Mouse (Mus musculus) urinary bladder, postnatal 25 days (tissue): ENCODE measurements around the gene A530084C06Rik.

Experiments used
- DNase-seq: peaks from one replicate; pipeline ENCODE4 v3.0.0; 2022; ENCODE audit warnings: low spot score

Gene A530084C06Rik

DNA sequence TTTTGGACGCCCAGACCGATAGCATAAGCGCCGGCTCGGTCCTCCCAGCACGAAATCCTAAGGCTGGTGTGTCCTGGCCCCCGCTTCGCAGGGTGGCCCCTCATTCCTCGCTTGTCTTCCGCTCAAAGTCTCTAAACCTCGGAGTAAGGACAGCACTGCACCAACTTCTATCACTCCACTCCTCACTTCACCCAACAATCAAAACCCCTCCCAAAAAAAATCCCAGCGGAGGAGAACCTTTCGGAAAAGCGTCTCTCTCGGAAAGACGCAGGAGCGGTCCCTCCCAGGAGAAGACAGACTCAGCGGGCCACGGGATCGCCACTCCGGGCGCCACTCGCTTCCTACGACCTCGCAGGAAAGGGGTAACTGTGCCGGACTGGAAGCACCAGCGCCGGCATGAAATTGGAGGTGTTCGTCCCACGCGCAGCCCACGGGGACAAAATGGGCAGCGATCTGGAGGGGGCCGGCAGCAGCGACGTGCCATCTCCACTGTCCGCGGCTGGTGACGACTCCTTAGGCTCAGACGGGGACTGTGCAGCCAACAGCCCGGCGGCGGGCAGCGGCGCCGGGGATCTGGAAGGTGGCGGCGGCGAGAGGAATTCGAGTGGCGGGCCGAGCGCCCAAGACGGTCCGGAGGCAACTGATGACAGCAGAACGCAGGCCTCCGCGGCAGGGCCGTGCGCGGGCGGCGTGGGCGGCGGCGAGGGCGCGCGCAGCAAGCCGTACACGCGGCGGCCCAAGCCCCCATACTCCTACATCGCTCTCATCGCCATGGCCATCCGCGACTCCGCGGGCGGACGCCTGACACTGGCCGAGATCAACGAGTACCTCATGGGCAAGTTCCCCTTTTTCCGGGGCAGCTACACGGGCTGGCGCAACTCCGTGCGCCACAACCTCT is at the start of gene A530084C06Rik:
TSS of gene A530084C06Rik (minus strand) at position 813 of the 898 bp plus-strand sequence.
- no peak for DNase-seq

DNA sequence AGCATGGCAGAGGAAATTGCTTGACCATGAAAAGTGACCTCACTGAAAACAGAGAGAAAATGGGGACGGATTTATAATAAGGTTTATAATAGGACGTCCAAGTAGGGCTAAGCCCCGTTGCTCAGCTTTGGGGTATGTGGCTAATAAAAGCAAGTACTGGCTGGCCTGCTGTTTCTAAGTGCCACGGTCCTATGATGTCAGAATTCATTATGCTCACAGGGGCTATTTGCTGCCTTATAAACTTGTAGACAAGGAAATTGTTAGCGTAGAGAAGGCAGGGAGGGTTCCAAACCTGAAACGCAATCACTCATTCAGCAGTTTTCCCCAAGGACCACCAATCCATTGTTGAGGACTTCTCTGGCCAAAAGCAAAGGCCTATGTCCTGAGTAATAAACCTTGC is 44.8 kb upstream of the A530084C06Rik start:
- DNase-seq = no peak

DNA sequence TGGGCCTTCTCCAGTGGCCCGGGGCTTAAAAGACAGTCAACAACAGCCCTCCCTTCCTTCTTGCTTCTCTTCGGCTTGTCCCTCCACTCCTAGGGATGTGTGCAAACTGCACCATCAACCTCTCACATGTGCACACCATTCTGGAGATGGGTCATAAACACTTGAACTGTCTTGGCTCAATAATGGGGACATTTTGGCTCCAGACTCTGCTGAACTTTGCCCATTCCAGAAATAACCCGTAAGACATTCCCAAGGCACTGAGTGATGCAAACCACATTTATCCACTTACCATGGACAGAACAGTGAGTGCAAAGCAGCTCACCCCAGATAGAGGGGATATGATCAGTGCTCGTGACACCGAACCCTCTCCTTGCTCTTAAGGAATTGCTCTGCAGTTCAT is 40.4 kb upstream of the A530084C06Rik start:
- no peak for DNase-seq

DNA sequence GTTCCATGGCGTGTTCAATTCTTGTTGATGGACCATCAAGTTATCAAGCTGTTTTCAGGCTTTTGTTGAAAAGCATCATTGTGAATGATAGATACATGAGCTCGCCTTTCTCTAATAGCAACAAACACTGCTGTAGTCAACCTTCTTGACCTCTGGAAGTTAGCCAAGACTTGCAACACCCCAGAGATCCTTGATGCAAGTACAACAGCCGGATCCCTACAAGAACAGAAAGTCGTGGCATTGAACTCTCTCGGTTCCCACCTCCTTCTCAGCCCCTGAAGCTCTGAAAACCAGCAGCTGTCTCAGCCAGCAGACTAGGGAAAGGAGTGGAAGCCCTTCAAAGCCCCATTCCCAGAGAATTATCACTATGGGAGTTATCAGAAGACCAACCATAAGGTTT is 28.2 kb upstream of the A530084C06Rik start:
- DNase-seq = no peak

DNA sequence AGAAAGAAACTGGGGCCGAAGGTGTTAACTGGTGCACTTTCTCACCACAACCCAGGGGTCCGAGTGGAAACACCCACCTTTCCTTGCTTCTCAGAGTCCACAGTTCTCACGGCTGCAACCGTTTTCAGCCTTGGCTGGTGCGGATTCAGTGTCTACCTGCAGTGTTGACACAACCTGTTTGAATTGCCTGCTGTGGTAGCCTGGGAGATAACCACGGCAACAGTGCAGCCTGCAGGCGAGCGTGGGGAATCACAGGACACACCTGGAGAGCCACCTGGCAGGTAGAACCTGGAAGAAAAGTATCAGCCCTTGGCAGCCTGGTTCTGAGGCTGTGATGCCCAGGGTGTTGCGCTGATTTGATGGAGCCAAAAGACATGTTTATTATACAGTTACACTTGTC is 20.7 kb upstream of the A530084C06Rik start:
- peak; percentile 53 for DNase-seq

DNA sequence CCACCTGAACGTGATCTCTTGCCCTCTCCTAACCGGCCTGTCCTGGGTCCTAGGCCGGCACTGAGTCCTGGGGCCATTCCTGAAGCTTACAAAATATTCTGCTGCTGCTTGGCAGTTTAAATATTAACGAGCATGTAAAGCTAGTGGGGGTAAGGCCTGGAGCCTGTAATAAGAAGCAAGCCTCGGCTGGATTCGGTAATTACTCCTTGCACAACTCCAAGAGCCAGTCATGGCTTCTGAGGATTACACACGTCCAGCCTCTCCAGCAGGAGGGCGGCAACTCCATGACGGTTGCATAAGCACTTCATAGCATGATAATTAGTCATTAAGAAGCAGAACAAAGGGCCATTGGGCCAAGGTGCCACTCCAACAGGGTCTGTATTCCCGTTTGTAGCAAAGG is 19.3 kb upstream of the A530084C06Rik start:
- no peak for DNase-seq

DNA sequence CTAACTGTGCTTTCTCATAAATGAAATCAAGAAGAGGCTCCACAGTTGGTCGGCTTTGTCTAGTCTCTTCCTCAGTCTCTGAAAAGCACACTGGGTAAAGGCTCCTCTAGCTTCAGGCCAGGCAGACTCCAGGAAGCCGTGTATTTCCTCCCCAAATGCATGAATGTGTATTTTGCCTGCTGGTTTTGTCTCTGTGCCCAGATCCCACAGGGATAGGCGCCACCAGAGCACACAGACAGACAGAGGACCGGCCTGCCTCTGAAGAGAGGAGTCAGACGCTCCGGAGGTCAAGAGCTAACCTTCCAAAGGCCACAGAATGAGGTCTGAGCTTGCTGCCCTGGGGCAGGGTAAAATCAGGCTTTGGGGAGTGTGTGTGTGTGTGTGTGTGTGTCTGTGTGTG is 18.4 kb upstream of the A530084C06Rik start:
- DNase-seq = no peak

DNA sequence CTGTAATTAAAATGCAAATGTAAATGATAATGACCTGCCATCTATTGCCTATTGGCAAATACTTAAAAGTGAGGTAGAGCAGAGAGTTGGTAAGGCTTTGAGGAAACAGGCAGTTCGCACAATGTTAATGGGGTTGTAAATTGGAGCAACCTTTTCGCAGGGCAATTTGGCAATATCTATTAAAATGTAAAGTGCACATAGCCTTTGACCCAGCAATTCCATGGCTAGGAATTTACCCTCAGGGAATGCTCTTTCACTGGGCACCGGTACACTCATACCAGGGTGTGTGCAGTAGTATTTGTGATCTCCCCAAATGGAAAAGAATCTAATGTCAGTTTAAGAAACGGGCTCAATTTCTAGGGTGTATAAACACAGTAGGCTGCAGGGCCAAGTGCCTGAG is 17.6 kb upstream of the A530084C06Rik start:
- no peak for DNase-seq

DNA sequence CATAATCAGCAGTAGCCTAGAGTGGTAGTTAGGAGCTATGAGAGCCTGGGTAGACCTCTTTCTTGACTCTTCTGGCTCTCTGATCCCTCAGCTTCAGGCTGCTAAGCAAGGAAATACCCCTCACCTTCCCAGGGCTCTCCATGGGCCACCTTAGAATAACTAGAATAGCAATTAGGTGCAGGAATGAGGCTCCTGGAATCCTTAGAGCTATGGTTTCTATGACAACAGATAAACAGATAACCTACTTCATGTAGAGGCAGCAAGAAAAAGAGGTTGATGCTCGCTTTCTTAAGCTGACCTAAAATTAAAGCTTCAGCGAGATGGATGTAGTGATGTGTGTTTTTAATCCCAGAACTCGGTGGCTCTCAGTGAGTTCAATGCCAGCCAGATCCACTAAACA is 15.5 kb upstream of the A530084C06Rik start:
- no peak for DNase-seq

DNA sequence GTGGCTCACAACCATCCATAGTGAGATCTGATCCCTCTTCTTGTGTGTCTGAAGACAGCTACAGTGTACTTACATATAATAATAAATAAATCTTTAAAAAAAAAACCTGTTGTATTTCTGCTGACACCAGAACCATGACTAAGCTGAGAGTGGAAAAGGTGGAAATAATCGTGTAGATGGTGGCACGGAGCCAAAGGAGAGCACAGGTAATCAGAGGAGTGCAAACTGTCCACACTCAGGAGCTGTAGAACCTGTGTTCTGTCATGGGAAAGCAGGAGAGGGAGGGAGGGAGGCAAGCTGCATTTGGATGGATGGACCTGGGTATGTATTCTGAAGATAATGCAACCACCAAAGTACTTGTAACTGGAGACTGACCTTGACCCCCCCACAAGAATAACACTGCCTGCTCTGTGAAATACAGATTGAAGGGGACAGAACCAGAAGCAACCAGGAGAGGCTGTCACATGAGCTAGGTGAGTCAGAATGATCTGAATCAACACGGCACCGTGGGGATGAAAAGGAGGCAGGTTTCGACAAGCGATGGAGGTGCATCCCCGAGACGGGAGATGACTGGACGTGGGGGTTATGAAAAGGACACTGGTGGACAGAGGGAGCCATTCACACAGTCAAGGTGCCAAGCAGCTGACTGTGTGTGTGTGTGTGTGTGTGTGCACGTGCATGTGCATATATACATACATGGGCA is 13.8 kb upstream of the A530084C06Rik start:
- DNase-seq = no peak

DNA sequence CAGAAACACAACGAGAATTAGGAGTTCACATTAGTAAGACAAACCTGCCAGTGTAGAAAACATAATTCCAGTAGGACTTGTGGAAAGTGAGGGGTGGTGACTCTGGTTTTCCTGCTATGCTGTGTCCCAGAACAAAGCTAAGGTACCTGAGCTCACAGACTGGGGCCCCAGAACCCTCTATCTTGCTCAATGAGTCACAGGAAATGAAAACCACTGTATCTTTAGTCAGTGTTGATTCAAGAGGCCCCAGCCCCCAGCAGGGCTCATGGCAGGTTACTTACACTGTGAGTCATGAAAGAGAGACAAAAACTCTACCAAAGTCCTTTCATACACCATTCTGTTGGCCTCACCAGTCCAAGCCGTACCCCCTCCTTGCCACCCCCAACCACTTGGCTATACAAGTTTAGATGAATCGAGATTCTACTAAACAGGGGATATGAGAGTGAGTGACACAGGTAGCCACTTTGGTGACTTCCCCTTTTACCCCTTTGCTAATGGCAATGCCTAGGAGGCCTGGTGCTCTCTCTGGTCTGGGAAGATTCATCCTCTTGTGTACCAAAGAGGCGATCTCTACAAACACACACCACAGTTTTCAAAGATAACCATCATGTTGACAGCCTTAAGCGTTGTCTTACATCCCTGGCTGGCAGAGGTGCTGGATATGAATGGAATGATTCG is 8.6 kb upstream of the A530084C06Rik start:
- DNase-seq = no peak

DNA sequence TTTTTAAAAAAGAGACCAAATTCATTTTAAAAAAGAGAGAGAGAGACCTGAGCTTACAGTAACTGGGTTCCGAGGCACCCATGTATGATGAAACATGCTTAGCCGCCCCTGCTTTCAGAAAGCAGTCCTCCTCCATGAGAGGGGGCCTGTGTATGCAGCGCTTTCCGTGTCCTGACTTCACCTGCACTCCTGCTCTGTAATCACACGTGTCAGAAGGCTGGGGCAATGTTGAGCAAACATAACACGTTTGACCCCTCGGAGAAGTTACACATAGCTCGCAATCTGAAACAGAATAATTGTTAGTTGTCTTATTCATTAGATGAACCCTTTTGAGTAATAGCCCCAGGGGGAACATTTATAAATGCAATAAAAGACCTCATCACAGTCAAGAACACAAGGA is 8.0 kb upstream of the A530084C06Rik start:
- DNase-seq = no peak

DNA sequence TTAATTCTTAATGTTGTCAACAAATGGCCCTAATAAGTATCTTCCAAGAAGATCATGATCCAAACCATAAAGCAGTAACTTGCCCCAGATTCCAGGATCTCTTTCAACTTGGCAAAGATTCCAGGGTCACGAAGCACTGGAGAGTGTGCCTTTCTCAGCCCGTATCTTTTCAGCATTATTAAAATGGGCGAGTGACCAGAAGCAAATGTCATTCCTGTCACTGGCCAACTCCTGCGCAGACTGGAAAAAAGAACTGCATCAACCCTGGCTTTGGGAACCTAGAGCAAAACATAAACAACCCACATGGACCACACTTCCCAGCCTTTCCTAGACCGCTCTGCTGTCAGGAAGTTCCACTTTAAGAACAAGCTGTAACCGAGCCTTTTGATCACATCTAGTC is 5.3 kb upstream of the A530084C06Rik start:
- DNase-seq = no peak

DNA sequence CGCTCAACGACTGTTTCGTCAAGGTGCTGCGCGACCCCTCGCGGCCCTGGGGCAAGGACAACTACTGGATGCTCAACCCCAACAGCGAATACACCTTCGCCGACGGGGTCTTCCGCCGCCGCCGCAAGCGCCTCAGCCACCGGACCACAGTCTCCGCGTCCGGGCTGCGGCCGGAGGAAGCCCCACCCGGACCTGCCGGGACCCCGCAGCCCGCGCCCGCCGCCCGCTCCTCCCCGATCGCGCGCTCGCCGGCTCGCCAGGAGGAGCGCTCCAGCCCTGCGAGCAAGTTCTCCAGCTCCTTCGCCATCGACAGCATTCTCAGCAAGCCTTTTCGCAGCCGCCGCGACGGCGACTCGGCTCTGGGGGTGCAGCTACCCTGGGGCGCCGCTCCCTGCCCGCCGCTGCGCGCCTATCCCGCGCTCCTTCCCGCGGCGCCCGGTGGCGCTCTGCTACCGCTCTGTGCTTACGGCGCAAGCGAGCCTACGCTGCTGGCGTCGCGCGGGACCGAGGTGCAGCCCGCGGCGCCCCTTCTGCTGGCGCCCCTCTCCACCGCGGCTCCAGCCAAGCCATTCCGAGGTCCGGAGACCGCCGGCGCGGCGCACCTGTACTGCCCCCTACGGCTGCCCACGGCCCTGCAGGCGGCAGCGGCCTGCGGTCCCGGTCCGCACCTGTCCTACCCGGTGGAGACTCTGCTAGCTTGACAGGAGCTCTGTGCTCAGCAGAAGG is 449 bp upstream of the A530084C06Rik start:
- no peak for DNase-seq

DNA sequence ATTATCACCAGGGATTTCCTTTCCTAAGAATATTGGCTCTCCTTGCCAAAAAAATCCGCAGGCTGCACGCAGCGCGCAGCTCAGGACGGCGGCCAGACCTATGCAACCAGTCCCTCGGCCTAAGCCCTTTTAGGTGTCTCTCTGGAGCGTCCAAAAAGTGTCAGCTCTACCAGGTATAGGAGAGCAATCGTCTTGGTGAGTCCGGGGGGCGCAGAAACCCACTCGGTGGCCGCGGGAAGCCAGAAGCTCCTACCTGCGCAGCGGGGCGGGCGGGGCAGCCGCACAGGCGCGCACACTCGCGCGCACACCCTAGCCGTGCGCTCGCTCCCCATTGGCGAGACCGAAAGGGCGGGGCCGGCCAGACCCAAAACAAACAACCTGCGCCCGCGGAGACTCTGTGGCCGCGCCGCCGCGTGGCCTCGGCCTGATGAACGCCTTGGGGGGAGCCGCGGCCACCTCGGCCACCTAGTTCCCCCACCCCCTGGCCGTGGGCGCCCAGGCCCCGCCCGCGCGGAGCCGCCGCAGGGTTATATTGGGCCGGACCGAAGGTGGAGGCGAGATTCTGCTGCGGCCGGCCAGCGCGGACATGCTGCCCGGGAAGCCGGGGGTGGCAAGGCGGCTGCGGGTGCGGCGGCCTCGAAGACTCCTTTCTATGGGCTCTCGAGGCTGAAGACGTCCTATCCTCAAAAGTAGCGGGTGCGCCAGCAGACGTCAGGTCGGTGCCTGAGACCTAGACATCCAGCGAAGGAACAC is 1.2 kb downstream of the A530084C06Rik start:
- DNase-seq = peak; percentile 83

DNA sequence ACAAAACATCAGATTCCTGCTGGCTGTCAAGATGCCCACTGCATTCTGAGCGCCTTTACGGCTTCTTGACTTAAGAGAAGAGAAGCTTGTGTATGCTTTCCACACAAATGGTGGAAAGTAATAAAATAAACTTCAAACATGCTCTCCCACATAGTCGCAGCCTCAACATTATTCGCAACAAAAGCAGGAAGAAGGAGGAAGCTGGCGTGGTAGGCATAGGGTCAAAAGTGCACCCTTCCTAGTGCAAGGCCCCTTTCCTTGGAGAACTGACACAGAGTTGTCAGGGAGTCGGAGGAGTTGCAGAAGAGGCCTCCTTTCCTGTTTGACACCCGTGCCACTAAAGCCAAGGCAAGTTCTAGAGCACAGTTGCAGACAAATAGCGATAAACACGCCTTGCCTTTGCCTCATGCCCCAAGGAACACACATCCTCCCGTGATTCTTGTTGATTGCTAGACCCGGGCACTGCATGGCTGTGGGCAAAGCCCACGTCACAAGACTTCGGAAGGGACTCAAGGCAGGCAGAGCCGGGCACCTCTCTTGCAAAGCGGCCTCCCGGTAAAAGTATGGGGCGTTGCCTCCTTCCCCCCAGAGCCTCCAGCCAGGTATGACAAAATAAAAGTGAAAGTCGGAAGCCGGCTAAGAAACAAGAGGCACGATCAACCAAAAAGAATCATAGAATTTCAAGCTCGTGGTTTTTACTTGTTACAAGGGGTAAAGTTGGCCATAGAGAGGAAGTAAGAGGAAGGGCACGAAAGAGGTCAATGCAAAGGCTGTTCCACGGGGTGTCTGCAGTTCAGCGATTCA is 2.0 kb downstream of the A530084C06Rik start:
- no peak for DNase-seq

DNA sequence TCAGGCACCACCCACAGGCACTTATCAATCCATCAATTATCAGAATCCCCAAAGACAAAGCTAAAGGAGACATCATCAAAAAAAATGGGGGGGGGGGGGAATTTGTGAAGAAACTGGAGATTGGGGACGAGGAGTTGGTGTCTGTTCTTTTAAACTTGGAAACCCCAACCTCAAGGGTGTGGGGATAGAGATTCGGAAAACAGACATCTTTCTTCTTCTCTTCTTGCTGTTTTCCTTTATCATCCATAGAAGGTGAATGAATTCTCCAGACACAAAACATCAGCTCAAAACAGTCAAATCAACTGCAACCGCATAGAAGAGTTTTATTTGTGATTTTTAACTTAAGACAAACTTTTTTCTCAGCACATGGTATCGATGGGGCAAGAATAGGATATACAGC is 3.3 kb downstream of the A530084C06Rik start, which contains the start of gene Foxq1:
TSS of gene Foxq1 (plus strand) at position 301 of the 400 bp plus-strand sequence.
- DNase-seq = no peak

DNA sequence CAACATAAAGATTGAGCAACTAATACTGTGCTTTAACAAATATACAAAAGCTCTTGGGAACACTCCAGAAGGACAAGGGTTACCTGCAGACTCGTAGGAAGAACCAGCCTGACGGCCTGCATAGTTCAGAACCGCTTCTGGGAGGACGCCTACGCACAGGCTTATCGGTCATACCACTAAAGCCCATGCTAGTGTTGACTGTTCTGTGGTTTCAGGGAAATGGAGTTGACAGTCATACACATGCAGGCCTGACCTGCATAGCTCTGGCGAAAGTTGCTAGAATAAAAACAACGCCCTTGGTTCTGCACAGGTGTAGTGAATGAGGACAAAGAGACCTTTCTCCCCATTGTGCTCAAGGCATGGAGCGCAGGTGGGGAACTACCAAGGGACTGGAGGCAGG is 11.5 kb downstream of the A530084C06Rik start:
- no peak for DNase-seq

DNA sequence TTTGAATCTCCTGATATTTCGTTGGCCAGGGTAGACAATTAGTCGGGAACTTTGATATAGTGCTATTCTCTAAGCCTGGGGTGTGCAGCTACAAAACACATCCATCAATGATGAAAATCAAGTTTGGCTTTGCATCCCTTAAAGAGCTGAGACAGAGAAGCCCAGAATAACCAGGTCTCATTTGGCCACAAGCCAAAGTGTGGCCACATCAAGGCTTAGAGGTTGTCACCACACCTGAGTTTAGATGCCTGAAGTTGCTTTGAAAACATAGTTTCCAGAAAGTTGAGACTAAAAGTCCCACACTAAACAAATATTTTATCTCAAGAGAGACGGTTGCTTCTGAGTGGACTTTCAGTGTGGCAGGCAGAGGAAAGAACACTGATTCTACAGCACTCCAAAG is 11.9 kb downstream of the A530084C06Rik start:
- DNase-seq = no peak

DNA sequence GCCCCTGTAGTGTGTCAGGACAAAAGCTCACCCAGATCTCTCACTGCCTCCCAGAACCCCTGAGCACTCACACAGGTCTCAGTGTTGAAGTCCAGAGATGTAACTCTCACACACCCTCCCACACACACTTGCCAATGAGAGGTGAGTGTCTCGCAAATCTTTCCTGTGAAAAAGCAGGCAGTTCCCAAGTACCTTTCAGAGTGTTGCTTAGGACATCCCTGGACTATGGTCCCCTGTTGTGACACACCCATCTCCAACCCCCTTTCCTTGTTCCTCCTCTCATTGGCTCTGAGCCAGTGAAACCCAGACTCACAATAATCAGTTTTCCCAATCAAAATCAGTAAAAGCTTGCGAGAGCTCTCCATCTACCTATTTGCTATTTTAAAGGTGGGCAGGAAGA is 12.3 kb downstream of the A530084C06Rik start:
- DNase-seq = no peak
